Mouse (Mus musculus) 3T3-L1 (cell line): ENCODE measurements around the gene Ear10.
"Not testable (repeated sequence)": the region's sequence is repeated elsewhere in the genome, so short reads cannot be mapped to it uniquely, and the experiment has no call there.

Experiments
- DNase-seq: peaks from one replicate; pipeline ENCODE4 v3.0.0-alpha.2; 2015; ENCODE audit warnings: low read depth, low spot score

Gene Ear10

GRCm38 (mm10) chr14:43923459-43923858 lies at the start of gene Ear10:
Gene Ear10, minus strand, starts transcription at chr14:43923559.
- DNase-seq = not testable (repeated sequence)

- not testable (repeated sequence) for DNase-seq
Measured at GRCm38 (mm10) chr14:43956769-43957168, 33.4 kb upstream of the Ear10 start, which contains the start of gene Ang5. Gene Ang5, plus strand, starts transcription at chr14:43957069.

GRCm38 (mm10) chr14:43955074-43955473 lies 31.7 kb upstream of the Ear10 start:
- DNase-seq = not testable (repeated sequence)

- not testable (repeated sequence) for DNase-seq
Measured at GRCm38 (mm10) chr14:43953382-43953781, 30.0 kb upstream of the Ear10 start.

GRCm38 (mm10) chr14:43933399-43933798 lies 10.0 kb upstream of the Ear10 start:
- DNase-seq = not testable (repeated sequence)

GRCm38 (mm10) chr14:43932991-43933390 lies 9.6 kb upstream of the Ear10 start:
- DNase-seq = peak; percentile 45

GRCm38 (mm10) chr14:43925404-43925950 lies 2.1 kb upstream of the Ear10 start:
- DNase-seq = not testable (repeated sequence)

- DNase-seq = not testable (repeated sequence)
Measured at GRCm38 (mm10) chr14:43924688-43925403, 1.5 kb upstream of the Ear10 start, which contains the start of gene Gm8113. Gene Gm8113, plus strand, starts transcription at chr14:43925390.

GRCm38 (mm10) chr14:43918214-43918613 lies 5.1 kb downstream of the Ear10 start:
- DNase-seq = not testable (repeated sequence)

- DNase-seq = not testable (repeated sequence)
Measured at GRCm38 (mm10) chr14:43898577-43898976, 24.8 kb downstream of the Ear10 start.

- DNase-seq = not testable (repeated sequence)
Measured at GRCm38 (mm10) chr14:43895357-43895756, 28.0 kb downstream of the Ear10 start.

- DNase-seq = not testable (repeated sequence)
Measured at GRCm38 (mm10) chr14:43891288-43891687, 32.1 kb downstream of the Ear10 start.

- DNase-seq = not testable (repeated sequence)
Measured at GRCm38 (mm10) chr14:43886235-43886634, 37.1 kb downstream of the Ear10 start.

- not testable (repeated sequence) for DNase-seq
Measured at GRCm38 (mm10) chr14:43879966-43880545, 43.3 kb downstream of the Ear10 start.

GRCm38 (mm10) chr14:43877789-43878188 lies 45.6 kb downstream of the Ear10 start:
- not testable (repeated sequence) for DNase-seq

- not testable (repeated sequence) for DNase-seq
Measured at GRCm38 (mm10) chr14:43875417-43875816, 47.9 kb downstream of the Ear10 start, which contains the start of gene Ear1. Gene Ear1, minus strand, starts transcription at chr14:43875517.

GRCm38 (mm10) chr14:43874862-43875261 lies 48.5 kb downstream of the Ear10 start:
- not testable (repeated sequence) for DNase-seq
